Mouse (Mus musculus): ENCODE measurements around the gene Prnp. TPM values are rescaled to one million over a fixed set of nuclear protein-coding genes. Genes with fewer than 3 reads are reported as not detected.
A peak's percentile ranks its signal among the peaks of the same experiment; 100 is the strongest.

Prnp gene
- polyA plus RNA-seq, 1 experiment from 2014 or later, result 47.0 TPM

DNA sequence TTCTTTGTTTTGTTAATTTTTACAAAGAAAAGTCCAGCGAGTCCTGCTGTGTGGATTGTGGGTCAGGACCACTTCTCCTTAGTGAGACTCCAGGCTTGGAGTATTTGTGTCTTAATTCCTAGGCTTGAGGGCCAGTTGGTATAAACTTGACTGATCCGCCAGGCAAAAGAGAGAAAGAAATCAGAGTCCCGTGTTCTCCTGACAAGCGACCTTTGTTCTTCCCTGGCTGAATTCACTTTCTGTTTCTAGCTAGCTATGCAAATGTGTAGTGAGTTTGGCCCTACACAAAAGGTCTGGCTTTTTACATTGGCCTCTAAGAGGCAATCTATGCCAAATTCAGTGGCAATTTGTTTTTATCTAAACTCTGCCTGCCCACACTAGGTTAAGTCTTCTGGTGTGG, 28.0 kb upstream of the Prnp start:
- H3K36me3 ChIP-seq (ENCODE audit: control insufficient read depth, insufficient read depth, low read length), result no peaks in the 10 kb centered on the region
- no peak overlapping the region for H3K9ac ChIP-seq (ENCODE audit: low read depth, low read length)
- ATAC-seq (replicated peaks; ENCODE audit: insufficient number of reproducible peaks, low FRiP score, low TSS enrichment), result no peak
- WGBS (ENCODE audit: insufficient replicate concordance), result 62% methylated on average over 4 of the region's 4 CpGs
- H3K4me1 ChIP-seq (ENCODE audit: control insufficient read depth, insufficient read depth, low read length), result peaks cover 4% of the 10 kb centered on the region; the same call in 1 of the 2 replicates
- no peak overlapping the region for H3K27ac ChIP-seq (ENCODE audit: low read depth, low read length)
- no peaks in the 10 kb centered on the region for H3K27me3 ChIP-seq (ENCODE audit: control insufficient read depth, insufficient read depth, low read length)
- H3K4me2 ChIP-seq, result no peak overlapping the region
- H3K9me3 ChIP-seq (replicated peaks; ENCODE audit: control insufficient read depth, low read length), result no peaks in the 10 kb centered on the region
- H3K4me3 ChIP-seq (ENCODE audit: low read depth, low read length), result no peak overlapping the region

DNA sequence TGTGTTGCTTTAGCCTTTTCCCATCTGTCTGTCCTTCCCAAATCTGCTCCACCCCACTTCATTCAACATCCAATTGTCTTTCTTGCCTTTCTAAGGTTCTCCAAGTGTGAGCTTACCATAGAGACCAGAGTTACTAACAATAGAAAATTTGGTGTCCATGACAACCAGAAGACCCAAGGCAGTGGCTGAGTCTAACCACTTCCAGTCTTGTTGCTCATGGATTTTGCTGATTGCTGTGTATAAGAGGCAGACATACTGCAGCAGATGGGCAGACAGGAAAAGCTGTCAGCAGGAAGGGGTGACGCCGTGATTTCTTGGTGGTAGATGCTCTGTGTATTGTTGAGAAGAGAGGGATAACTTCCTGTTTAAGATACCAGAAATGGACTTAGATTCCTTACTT, 26.6 kb upstream of the Prnp start:
- no peaks in the 10 kb centered on the region for H3K27me3 ChIP-seq (ENCODE audit: control insufficient read depth, insufficient read depth, low read length)
- no peak overlapping the region for H3K4me2 ChIP-seq
- no peak overlapping the region for H3K4me3 ChIP-seq (ENCODE audit: low read depth, low read length)
- H3K4me1 ChIP-seq (ENCODE audit: control insufficient read depth, insufficient read depth, low read length), result peaks cover 4% of the 10 kb centered on the region; the same call in 1 of the 2 replicates
- no peak for ATAC-seq (replicated peaks; ENCODE audit: insufficient number of reproducible peaks, low FRiP score, low TSS enrichment)
- H3K9ac ChIP-seq (ENCODE audit: low read depth, low read length), result no peak overlapping the region
- H3K9me3 ChIP-seq (replicated peaks; ENCODE audit: control insufficient read depth, low read length), result no peaks in the 10 kb centered on the region
- 42% methylated on average over 2 of the region's 2 CpGs for WGBS (ENCODE audit: insufficient replicate concordance)
- no peaks in the 10 kb centered on the region for H3K36me3 ChIP-seq (ENCODE audit: control insufficient read depth, insufficient read depth, low read length)
- H3K27ac ChIP-seq (ENCODE audit: low read depth, low read length), result no peak overlapping the region

DNA sequence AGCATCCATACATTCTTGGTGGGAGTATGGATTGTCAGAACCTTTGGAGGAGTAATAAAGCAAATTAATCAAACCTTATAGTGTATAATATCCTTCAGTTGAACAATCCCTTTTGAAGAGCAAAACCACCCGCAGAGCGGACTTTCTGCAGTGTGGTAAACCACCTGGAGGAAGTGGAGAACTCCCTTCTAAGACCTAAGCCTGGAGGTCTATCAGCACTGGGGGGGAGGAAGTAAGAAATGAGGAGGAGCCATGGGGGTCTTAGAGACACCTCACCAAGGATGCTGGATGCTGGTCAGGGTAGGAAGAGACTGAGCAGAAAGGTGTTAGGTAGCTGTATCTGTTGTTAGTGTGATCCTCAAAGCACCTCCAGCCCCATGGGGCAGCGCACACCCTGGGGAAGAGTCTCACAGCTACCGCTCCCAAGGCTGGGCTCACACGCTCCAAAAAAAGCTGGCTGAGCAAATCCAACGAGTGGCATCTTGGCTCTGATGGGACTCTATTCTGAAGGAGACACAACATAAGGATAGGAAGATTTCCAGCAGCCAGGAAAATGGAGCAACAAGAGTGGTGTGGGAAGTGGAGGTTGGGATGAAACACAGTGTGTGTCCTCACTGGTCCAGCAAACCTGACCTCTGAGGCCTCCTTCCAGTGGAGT, 23.1 kb upstream of the Prnp start:
- Histone ChIP-seq H3K4me2 (no peak overlapping the region), H3K4me1 (ENCODE audit: control insufficient read depth, insufficient read depth, low read length) (peaks cover 11% of the 10 kb centered on the region), H3K4me3 (ENCODE audit: low read depth, low read length) (no peak overlapping the region), H3K27ac (ENCODE audit: low read depth, low read length) (no peak overlapping the region), H3K9ac (ENCODE audit: low read depth, low read length) (no peak overlapping the region), H3K9me3 (replicated peaks; ENCODE audit: control insufficient read depth, low read length) (no peaks in the 10 kb centered on the region), H3K36me3 (ENCODE audit: control insufficient read depth, insufficient read depth, low read length) (no peaks in the 10 kb centered on the region), H3K27me3 (ENCODE audit: control insufficient read depth, insufficient read depth, low read length) (no peaks in the 10 kb centered on the region)
- 83% methylated on average over 6 of the region's 6 CpGs for WGBS (ENCODE audit: insufficient replicate concordance)
- no peak for ATAC-seq (replicated peaks; ENCODE audit: insufficient number of reproducible peaks, low FRiP score, low TSS enrichment)

DNA sequence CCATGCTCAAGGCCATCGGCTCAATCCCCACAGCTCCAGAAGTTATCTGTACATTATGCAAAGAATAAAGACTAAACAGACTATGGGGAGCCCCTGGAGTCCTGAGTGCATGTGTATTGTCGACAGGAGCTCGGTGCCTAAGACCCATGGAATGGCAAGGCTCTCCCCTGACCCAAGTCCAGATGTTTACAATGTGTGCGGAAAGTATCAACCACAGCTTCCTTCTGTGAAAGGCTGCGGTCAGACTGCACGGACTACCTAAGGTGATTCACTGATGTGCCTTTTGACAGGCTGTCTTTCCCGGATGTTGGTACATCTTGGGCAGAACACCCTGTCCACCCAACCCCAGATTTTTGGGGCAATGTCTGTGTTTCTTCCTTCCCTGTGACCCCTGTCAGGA, 21.5 kb upstream of the Prnp start:
- WGBS (ENCODE audit: insufficient replicate concordance), result 70% methylated on average over 7 of the region's 7 CpGs
- Histone ChIP-seq H3K4me1 (ENCODE audit: control insufficient read depth, insufficient read depth, low read length) (peaks cover 18% of the 10 kb centered on the region), H3K9ac (ENCODE audit: low read depth, low read length) (no peak overlapping the region), H3K27me3 (ENCODE audit: control insufficient read depth, insufficient read depth, low read length) (no peaks in the 10 kb centered on the region), H3K36me3 (ENCODE audit: control insufficient read depth, insufficient read depth, low read length) (no peaks in the 10 kb centered on the region), H3K9me3 (replicated peaks; ENCODE audit: control insufficient read depth, low read length) (no peaks in the 10 kb centered on the region), H3K4me2 (no peak overlapping the region), H3K27ac (ENCODE audit: low read depth, low read length) (no peak overlapping the region), H3K4me3 (ENCODE audit: low read depth, low read length) (no peak overlapping the region)
- no peak for ATAC-seq (replicated peaks; ENCODE audit: insufficient number of reproducible peaks, low FRiP score, low TSS enrichment)

DNA sequence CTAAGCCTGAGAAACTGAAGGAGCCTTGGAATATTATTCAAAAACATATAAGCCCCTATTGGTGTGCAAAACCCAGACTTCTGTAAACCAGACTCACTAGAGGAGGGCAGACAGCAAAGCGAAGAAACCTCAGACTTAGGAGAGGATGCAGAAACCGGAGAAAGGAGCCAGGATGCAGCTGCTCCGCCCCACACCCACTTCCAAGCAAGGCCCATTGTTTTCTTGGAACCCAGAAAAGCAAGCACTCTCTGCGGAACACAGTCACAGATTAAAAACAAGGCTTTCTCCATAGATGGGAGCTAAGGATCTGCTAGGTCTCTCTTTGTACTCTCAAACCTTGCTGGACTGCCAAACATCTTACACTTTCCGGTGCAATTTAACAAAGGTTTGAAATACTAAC, 17.2 kb upstream of the Prnp start:
- Histone ChIP-seq H3K9ac (ENCODE audit: low read depth, low read length) (no peak overlapping the region), H3K4me2 (no peak overlapping the region), H3K27ac (ENCODE audit: low read depth, low read length) (no peak overlapping the region), H3K36me3 (ENCODE audit: control insufficient read depth, insufficient read depth, low read length) (no peaks in the 10 kb centered on the region), H3K4me3 (ENCODE audit: low read depth, low read length) (no peak overlapping the region), H3K9me3 (replicated peaks; ENCODE audit: control insufficient read depth, low read length) (no peaks in the 10 kb centered on the region), H3K27me3 (ENCODE audit: control insufficient read depth, insufficient read depth, low read length) (no peaks in the 10 kb centered on the region), H3K4me1 (ENCODE audit: control insufficient read depth, insufficient read depth, low read length) (peaks cover 15% of the 10 kb centered on the region)
- 58% methylated on average over 5 of the region's 5 CpGs for WGBS (ENCODE audit: insufficient replicate concordance)
- ATAC-seq (replicated peaks; ENCODE audit: insufficient number of reproducible peaks, low FRiP score, low TSS enrichment), result no peak

DNA sequence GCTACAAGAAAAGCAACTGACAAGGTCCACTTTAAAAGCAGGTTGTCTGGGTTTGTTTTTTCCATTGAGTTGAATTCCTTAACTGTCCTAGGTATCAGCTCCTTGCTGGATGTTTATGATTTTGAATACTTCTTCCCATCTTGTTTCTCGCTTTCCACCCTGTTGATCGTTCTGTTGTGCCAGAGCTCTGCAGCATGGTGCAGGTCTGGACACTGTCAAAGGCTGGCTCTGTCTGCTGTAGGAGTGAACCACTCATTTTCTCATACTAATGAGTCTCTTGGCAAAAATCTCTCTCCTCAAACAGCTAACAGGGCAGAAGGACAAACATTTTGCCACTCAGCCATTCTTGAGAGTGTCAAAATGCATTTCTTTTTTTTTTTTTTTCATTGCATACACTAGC, 14.6 kb upstream of the Prnp start:
- Histone ChIP-seq H3K27ac (ENCODE audit: low read depth, low read length) (no peak overlapping the region), H3K9me3 (replicated peaks; ENCODE audit: control insufficient read depth, low read length) (no peaks in the 10 kb centered on the region), H3K4me2 (no peak overlapping the region), H3K36me3 (ENCODE audit: control insufficient read depth, insufficient read depth, low read length) (no peaks in the 10 kb centered on the region), H3K4me3 (ENCODE audit: low read depth, low read length) (no peak overlapping the region), H3K27me3 (ENCODE audit: control insufficient read depth, insufficient read depth, low read length) (no peaks in the 10 kb centered on the region), H3K9ac (ENCODE audit: low read depth, low read length) (no peak overlapping the region), H3K4me1 (ENCODE audit: control insufficient read depth, insufficient read depth, low read length) (peaks cover 11% of the 10 kb centered on the region)
- ATAC-seq (replicated peaks; ENCODE audit: insufficient number of reproducible peaks, low FRiP score, low TSS enrichment), result no peak
- WGBS (ENCODE audit: insufficient replicate concordance), result 42% methylated on average over 2 of the region's 2 CpGs

DNA sequence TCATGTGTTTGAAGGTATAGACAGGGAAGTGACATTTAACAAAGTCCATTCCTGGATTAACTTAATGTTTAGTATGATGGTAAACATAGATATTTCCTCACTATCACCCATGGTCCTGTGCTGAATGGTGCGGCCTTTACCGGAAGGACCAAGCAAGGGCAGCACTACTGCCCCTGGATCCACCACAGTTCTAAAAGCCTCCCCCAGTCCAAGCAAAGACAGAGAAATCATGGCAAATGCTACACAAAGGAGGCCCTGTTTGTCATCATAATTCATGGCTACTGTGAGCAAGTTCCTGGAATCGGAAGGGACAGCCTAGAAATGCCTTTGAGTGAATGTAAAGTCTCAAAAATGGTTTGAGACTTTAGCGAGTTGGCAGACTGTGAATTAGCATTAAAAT, 13.7 kb upstream of the Prnp start:
- Histone ChIP-seq H3K4me2 (no peak overlapping the region), H3K4me1 (ENCODE audit: control insufficient read depth, insufficient read depth, low read length) (peaks cover 9% of the 10 kb centered on the region), H3K4me3 (ENCODE audit: low read depth, low read length) (no peak overlapping the region), H3K27me3 (ENCODE audit: control insufficient read depth, insufficient read depth, low read length) (no peaks in the 10 kb centered on the region), H3K27ac (ENCODE audit: low read depth, low read length) (no peak overlapping the region), H3K9me3 (replicated peaks; ENCODE audit: control insufficient read depth, low read length) (no peaks in the 10 kb centered on the region), H3K36me3 (ENCODE audit: control insufficient read depth, insufficient read depth, low read length) (no peaks in the 10 kb centered on the region), H3K9ac (ENCODE audit: low read depth, low read length) (no peak overlapping the region)
- no peak for ATAC-seq (replicated peaks; ENCODE audit: insufficient number of reproducible peaks, low FRiP score, low TSS enrichment)
- 88% methylated on average over 4 of the region's 4 CpGs for WGBS (ENCODE audit: insufficient replicate concordance)

DNA sequence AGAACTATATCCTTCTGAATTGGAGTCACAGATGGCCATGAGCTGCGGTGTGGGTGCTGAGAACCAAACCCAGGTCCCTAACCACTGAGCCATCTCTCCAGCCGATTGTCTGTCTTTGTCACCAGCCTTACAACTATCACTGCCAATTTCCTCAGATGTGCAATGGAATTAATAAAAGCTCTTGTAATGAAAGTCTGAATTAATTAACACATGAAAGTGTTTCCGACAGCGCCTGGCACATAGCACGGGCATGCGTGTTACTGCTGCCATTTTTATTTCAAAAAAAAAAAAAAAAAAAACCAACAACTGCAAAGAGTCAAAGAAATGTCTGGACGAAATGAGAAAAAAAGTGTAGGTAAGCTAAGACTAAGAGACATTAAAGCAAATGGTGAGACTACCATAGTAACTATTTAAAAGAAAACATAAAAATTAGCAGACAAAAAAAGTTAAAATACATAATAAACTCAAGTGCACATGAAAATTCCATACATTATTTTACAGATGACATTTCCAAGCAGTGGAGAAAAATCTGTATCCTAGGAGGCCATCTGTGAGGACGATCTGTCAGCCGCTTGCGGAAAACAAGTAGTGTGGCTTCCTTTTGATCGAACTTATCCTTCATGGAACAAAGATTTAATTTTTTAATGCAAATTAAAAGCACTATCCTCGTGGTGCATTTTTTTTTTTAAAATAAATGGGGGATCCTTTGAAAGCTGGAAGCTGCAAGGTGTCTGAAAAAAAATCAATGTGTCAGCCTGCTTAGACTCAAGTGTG, 12.2 kb upstream of the Prnp start:
- Histone ChIP-seq H3K9me3 (replicated peaks; ENCODE audit: control insufficient read depth, low read length) (no peaks in the 10 kb centered on the region), H3K4me3 (ENCODE audit: low read depth, low read length) (no peak overlapping the region), H3K27ac (ENCODE audit: low read depth, low read length) (no peak overlapping the region), H3K4me2 (no peak overlapping the region), H3K36me3 (ENCODE audit: control insufficient read depth, insufficient read depth, low read length) (no peaks in the 10 kb centered on the region), H3K9ac (ENCODE audit: low read depth, low read length) (no peak overlapping the region), H3K27me3 (ENCODE audit: control insufficient read depth, insufficient read depth, low read length) (no peaks in the 10 kb centered on the region), H3K4me1 (ENCODE audit: control insufficient read depth, insufficient read depth, low read length) (peaks cover 3% of the 10 kb centered on the region; the same call in 1 of the 2 replicates)
- no peak for ATAC-seq (replicated peaks; ENCODE audit: insufficient number of reproducible peaks, low FRiP score, low TSS enrichment)
- 89% methylated on average over 12 of the region's 12 CpGs for WGBS (ENCODE audit: insufficient replicate concordance)

DNA sequence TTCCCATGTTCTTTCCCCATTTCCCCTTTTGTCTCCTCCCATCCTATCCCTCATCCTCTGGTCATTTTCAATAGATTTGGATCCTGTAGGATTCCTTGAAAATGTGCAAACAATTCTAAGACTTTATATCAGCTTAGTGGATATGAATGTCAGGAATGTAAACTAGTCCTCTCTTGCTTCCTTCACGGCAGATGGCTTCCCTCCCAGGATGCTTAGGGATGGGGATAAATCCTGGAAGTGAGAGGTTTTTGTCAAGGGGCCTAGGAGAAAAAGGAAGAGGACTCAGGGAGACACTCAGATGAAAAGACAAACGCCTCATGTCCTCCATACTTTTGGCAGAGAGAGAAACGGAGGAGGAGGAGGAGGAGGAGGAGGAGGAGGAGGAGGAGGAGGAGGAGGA, 7.3 kb upstream of the Prnp start:
- no peak overlapping the region for H3K4me3 ChIP-seq (ENCODE audit: low read depth, low read length)
- no peaks in the 10 kb centered on the region for H3K36me3 ChIP-seq (ENCODE audit: control insufficient read depth, insufficient read depth, low read length)
- peak overlapping the region; percentile 78 for H3K27ac ChIP-seq (ENCODE audit: low read depth, low read length)
- no peak overlapping the region for H3K4me2 ChIP-seq
- no peaks in the 10 kb centered on the region for H3K9me3 ChIP-seq (replicated peaks; ENCODE audit: control insufficient read depth, low read length)
- ATAC-seq (replicated peaks; ENCODE audit: insufficient number of reproducible peaks, low FRiP score, low TSS enrichment), result no peak
- H3K4me1 ChIP-seq (ENCODE audit: control insufficient read depth, insufficient read depth, low read length), result peaks cover 18% of the 10 kb centered on the region
- WGBS (ENCODE audit: insufficient replicate concordance), result 12% methylated on average over 2 of the region's 3 CpGs
- H3K27me3 ChIP-seq (ENCODE audit: control insufficient read depth, insufficient read depth, low read length), result no peaks in the 10 kb centered on the region
- no peak overlapping the region for H3K9ac ChIP-seq (ENCODE audit: low read depth, low read length)
